Mouse (Mus musculus): ENCODE data around the gene Mrpl43.
A peak's percentile ranks its signal among the peaks of the same experiment; 100 is the strongest.

GRCm38 (mm10) chr19:45005444-45005843, 798 bp downstream of the Mrpl43 start, which contains the start of gene Twnk:
- TF ChIP-seq CTCF (IDR thresholded peaks at IDR 0.05; ENCODE audit: borderline replicate concordance, insufficient read depth, low read length) (no peak), POLR2A (IDR thresholded peaks at IDR 0.05; ENCODE audit: low read depth, low read length) (peak; percentile 46; the same call in 1 of the 2 replicates)

Data from embryonic fibroblast, embryonic 13.5 days (primary cell).